Mouse (Mus musculus) MEL (cell line): ENCODE measurements at regions not wholly inside any gene's neighbourhood (a gene's known extent, or its start where the extent isn't known, plus 50 kb on each side); places are given as distances from the start of the nearest gene placed in this dataset.

ENCODE experiments used
- E2F4 ChIP-seq: IDR thresholded peaks from 2 replicates; pipeline ENCODE4 v1.6.1; 2011; ENCODE audit warnings: low read depth, low read length, improper control_type of control experiment, borderline replicate concordance
- EP300 ChIP-seq, 2 experiments: IDR thresholded peaks; 2 replicates each; pipeline ENCODE4 v1.6.1; 2011; ENCODE audit warnings: improper control_type of control experiment in 2 of 2, low read length in 2 of 2, low read depth in 1 of 2, mild to moderate bottlenecking in 1 of 2
- NELFE ChIP-seq: IDR thresholded peaks from 2 replicates; pipeline ENCODE4 v1.6.1; 2011; ENCODE audit warnings: low read depth, low read length, improper control_type of control experiment
- POLR2A ChIP-seq, 2 experiments: IDR thresholded peaks; 2 replicates each; pipeline ENCODE4 v1.6.1; 2011 to 2012; ENCODE audit warnings: low read length in 2 of 2, mild to moderate bottlenecking in 2 of 2, control low read depth in 1 of 2, improper control_type of control experiment in 1 of 2, low read depth in 1 of 2, moderate library complexity in 1 of 2; ENCODE audit not compliant: control insufficient read depth in 1 of 2, insufficient read depth in 1 of 2, poor library complexity in 1 of 2
- POLR2AphosphoS2 ChIP-seq: IDR thresholded peaks from 2 replicates; pipeline ENCODE4 v1.6.1; 2011; ENCODE audit warnings: low read length, improper control_type of control experiment

DNA sequence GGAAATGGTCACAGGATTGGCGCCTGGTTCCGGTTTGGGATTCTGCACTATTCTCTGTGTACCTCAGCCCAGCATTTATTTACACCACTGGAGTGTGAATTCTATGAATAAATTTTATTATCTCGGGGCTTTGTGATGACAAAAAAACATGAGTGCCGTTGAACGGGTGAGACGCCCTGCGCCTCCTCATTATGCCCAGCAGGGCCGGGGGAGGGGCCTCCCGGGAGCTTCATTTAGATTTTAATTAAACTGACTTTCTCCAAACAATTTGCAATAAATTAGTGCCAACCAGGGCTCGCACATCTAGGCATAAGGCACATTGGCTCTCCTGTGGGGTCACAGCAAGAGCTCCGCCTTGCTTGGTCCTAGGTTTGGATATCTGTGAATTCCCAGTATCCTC, 151.8 kb upstream of the A530016L24Rik start:
- no peak for TF ChIP-seq E2F4
- no peak for TF ChIP-seq NELFE
- no peak for TF ChIP-seq POLR2A (IDR thresholded peaks at IDR 0.05; ENCODE audit: control insufficient read depth in 1 of 2, insufficient read depth in 1 of 2, low read depth in 1 of 2, low read length in 2 of 2, poor library complexity in 1 of 2)
- TF ChIP-seq EP300 (IDR thresholded peaks at IDR 0.05; ENCODE audit: low read depth in 1 of 2, low read length in 2 of 2) = no peak
- no peak for TF ChIP-seq POLR2AphosphoS2
